Mouse (Mus musculus): ENCODE data around the gene Gan.

Gene Gan

GRCm38 (mm10) chr8:117199658-117200057 is 41.7 kb downstream of the Gan start:
- no peak for DNase-seq (ENCODE audit: low read depth, low spot score)

GRCm38 (mm10) chr8:117200346-117200745 is 42.4 kb downstream of the Gan start:
- DNase-seq (ENCODE audit: low read depth, low spot score), result no peak

GRCm38 (mm10) chr8:117200803-117201202 is 42.9 kb downstream of the Gan start:
- DNase-seq (ENCODE audit: low read depth, low spot score), result no peak

- no peak for DNase-seq (ENCODE audit: low read depth, low spot score)
Observed at GRCm38 (mm10) chr8:117201221-117202017, 43.5 kb downstream of the Gan start.

GRCm38 (mm10) chr8:117203085-117203484 is 45.1 kb downstream of the Gan start:
- DNase-seq (ENCODE audit: low read depth, low spot score), result no peak

- no peak for DNase-seq (ENCODE audit: low read depth, low spot score)
Observed at GRCm38 (mm10) chr8:117205884-117206283, 47.9 kb downstream of the Gan start.

GRCm38 (mm10) chr8:117206636-117207035 is 48.7 kb downstream of the Gan start:
- no peak for DNase-seq (ENCODE audit: low read depth, low spot score)

- peak; percentile 80 for DNase-seq (ENCODE audit: low read depth, low spot score)
Observed at GRCm38 (mm10) chr8:117209150-117209549, 51.2 kb downstream of the Gan start.

- DNase-seq (ENCODE audit: low read depth, low spot score), result no peak
Observed at GRCm38 (mm10) chr8:117212100-117212499, 54.2 kb downstream of the Gan start.

- DNase-seq (ENCODE audit: low read depth, low spot score), result peak; percentile 19
Observed at GRCm38 (mm10) chr8:117217724-117218123, 59.8 kb downstream of the Gan start.

GRCm38 (mm10) chr8:117222396-117222795 is 64.5 kb downstream of the Gan start:
- DNase-seq (ENCODE audit: low read depth, low spot score), result no peak

- DNase-seq (ENCODE audit: low read depth, low spot score), result peak; percentile 86
Observed at GRCm38 (mm10) chr8:117224630-117225029, 66.7 kb downstream of the Gan start.

GRCm38 (mm10) chr8:117226306-117226705 is 68.4 kb downstream of the Gan start:
- no peak for DNase-seq (ENCODE audit: low read depth, low spot score)

GRCm38 (mm10) chr8:117227339-117227738 is 69.4 kb downstream of the Gan start:
- DNase-seq (ENCODE audit: low read depth, low spot score), result no peak

- peak; percentile 43 for DNase-seq (ENCODE audit: low read depth, low spot score)
Observed at GRCm38 (mm10) chr8:117233199-117233598, 75.3 kb downstream of the Gan start.

- no peak for DNase-seq (ENCODE audit: low read depth, low spot score)
Observed at GRCm38 (mm10) chr8:117236531-117236930, 78.6 kb downstream of the Gan start.

GRCm38 (mm10) chr8:117240326-117240725 is 82.4 kb downstream of the Gan start:
- DNase-seq (ENCODE audit: low read depth, low spot score), result no peak

- DNase-seq (ENCODE audit: low read depth, low spot score), result no peak
Observed at GRCm38 (mm10) chr8:117240841-117241494, 83.0 kb downstream of the Gan start.

GRCm38 (mm10) chr8:117241848-117242247 is 83.9 kb downstream of the Gan start:
- no peak for DNase-seq (ENCODE audit: low read depth, low spot score)

GRCm38 (mm10) chr8:117242286-117242685 is 84.4 kb downstream of the Gan start:
- no peak for DNase-seq (ENCODE audit: low read depth, low spot score)

GRCm38 (mm10) chr8:117244601-117245000 is 86.7 kb downstream of the Gan start:
- DNase-seq (ENCODE audit: low read depth, low spot score), result peak; percentile 26

GRCm38 (mm10) chr8:117248341-117248740 is 90.4 kb downstream of the Gan start:
- DNase-seq (ENCODE audit: low read depth, low spot score), result no peak

GRCm38 (mm10) chr8:117251086-117251681 is 93.2 kb downstream of the Gan start:
- peak; percentile 68 for DNase-seq (ENCODE audit: low read depth, low spot score)
